Mouse (Mus musculus) lung, adult 2 months (tissue): ENCODE measurements at regions not wholly inside any gene's neighbourhood (a gene's known extent, or its start where the extent isn't known, plus 50 kb on each side); places are given as distances from the start of the nearest gene placed in this dataset.

ENCODE experiments used
- CTCF ChIP-seq: fragments of 200-500 bp; IDR thresholded peaks from 2 replicates; pipeline ENCODE4 v1.5.1; 2011; ENCODE audit warnings: mild to moderate bottlenecking, low read length, control low read depth; ENCODE audit not compliant: insufficient read depth
- POLR2A ChIP-seq: fragments of 200-500 bp; IDR thresholded peaks from 2 replicates; pipeline ENCODE4 v1.6.1; 2011; ENCODE audit warnings: low read depth, mild to moderate bottlenecking, control low read depth, low read length, borderline replicate concordance; ENCODE audit errors: extremely low read depth

DNA sequence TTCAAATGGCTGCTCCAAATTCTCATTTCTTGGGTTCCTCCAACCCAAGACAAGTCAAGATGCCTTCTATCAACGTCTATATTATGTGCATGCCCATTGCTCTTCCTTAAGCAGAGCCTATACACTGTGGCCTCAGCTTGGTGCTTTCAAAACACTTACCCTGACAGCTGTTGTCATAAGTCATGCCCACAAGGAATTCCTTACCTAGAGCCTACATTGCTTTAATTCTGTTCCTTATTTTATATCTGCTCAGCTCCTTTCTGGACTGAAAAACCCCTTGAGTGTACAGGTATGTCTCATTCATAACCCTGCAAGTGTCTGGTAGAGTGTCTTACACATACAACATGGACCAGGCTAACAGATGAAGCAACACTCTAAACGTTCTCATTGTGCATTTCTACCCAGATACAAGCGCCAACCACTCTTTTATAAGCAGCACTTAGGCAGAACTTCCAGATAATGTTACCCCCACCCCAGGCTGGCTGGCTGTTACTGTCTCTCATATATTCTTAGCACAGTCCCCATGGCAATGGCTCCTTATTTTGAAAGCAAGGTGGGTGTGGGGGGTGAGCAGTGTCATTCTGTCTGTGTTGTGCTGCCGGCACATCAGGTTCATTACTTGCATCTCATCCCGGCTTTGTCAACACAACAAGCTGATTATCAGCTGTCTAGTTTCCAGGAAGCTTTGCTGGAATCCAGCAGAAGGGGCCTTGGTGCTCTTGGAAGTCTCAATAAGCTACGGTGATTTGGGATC lies 176.6 kb downstream of the Ifng start:
- TF ChIP-seq POLR2A (no peak), CTCF (no peak)
